Mouse (Mus musculus) liver, embryonic 12.5 days (tissue): ENCODE measurements around the gene Slc7a14. TPM values are rescaled to one million over a fixed set of nuclear protein-coding genes. Genes with fewer than 3 reads are reported as not detected.

Source experiments
- ATAC-seq: fragments of 200-750 bp; cut with Nextera tagmentation; 2 replicates; pipeline ENCODE4 v1.8.0; 2017; ENCODE audit warnings: moderate number of reproducible peaks, mild to moderate bottlenecking, moderate library complexity
- H3K27ac ChIP-seq: fragments of 300-500 bp; sonication (generic); 2 replicates; pipeline ENCODE4 v1.5.1; 2016; ENCODE audit warnings: mild to moderate bottlenecking
- H3K27me3 ChIP-seq: fragments of 300-500 bp; sonication (generic); replicated peaks from 2 replicates; pipeline ENCODE4 v1.6.1; 2016; ENCODE audit warnings: mild to moderate bottlenecking, moderate library complexity
- H3K36me3 ChIP-seq: fragments of 300-500 bp; sonication (generic); 2 replicates; pipeline ENCODE4 v1.6.1; 2016; ENCODE audit warnings: mild to moderate bottlenecking, moderate library complexity
- H3K4me1 ChIP-seq: fragments of 300-500 bp; sonication (generic); 2 replicates; pipeline ENCODE4 v1.6.1; 2016
- H3K4me2 ChIP-seq: fragments of 300-500 bp; sonication (generic); 2 replicates; pipeline ENCODE4 v1.6.1; 2016; ENCODE audit warnings: mild to moderate bottlenecking, moderate library complexity
- H3K4me3 ChIP-seq: fragments of 300-500 bp; sonication (generic); 2 replicates; pipeline ENCODE4 v1.5.1; 2016; ENCODE audit warnings: mild to moderate bottlenecking, moderate library complexity
- H3K9ac ChIP-seq: fragments of 300-500 bp; sonication (generic); 2 replicates; pipeline ENCODE4 v1.6.1; 2016; ENCODE audit warnings: mild to moderate bottlenecking, moderate library complexity
- H3K9me3 ChIP-seq: fragments of 300-500 bp; sonication (generic); replicated peaks from 2 replicates; pipeline ENCODE4 v1.6.1; 2016; ENCODE audit warnings: mild to moderate bottlenecking, moderate library complexity
- WGBS: fragments of 180-500 bp; shearing (Covaris S2); methylation state at CpG from one replicate; pipeline ENCODE4 v1.1.7; 2016; ENCODE audit not compliant: insufficient replicate concordance; 5-methylcytosine and 5-hydroxymethylcytosine counted together
- polyA plus RNA-seq: library from polyadenylated mRNA; unstranded; fragments of >200 nt; fragmentation: Nextera tagmentation; extraction: Ambion mirVana; gene quantifications from 2 replicates; pipeline ENCODE4 v1.2.1, GENCODE M21; 2016

Slc7a14 gene
- polyA plus RNA-seq, 1 experiment from 2014 or later, result 0.07 TPM

GRCm38 (mm10) chr3:31259553-31260255 lies 50.5 kb downstream of the Slc7a14 start:
- no peak for ATAC-seq
- WGBS, result 51% methylated on average over 7 of the region's 7 CpGs
- Histone ChIP-seq H3K36me3 (no peaks in the 10 kb centered on the region), H3K27me3 (no peaks in the 10 kb centered on the region), H3K9me3 (no peaks in the 10 kb centered on the region), H3K4me3 (no peak overlapping the region), H3K27ac (no peak overlapping the region), H3K4me2 (no peak overlapping the region), H3K4me1 (no peaks in the 10 kb centered on the region), H3K9ac (no peak overlapping the region)

- no peak overlapping the region for H3K27ac ChIP-seq
- H3K9me3 ChIP-seq, result no peaks in the 10 kb centered on the region
- ATAC-seq, result no peak
- H3K4me2 ChIP-seq, result no peak overlapping the region
- H3K4me1 ChIP-seq, result no peaks in the 10 kb centered on the region
- no peaks in the 10 kb centered on the region for H3K27me3 ChIP-seq
- H3K9ac ChIP-seq, result no peak overlapping the region
- WGBS, result 58% methylated on average over 7 of the region's 7 CpGs
- H3K4me3 ChIP-seq, result no peak overlapping the region
- no peaks in the 10 kb centered on the region for H3K36me3 ChIP-seq
These were observed 55.8 kb downstream of the Slc7a14 start for GRCm38 (mm10) chr3:31254427-31254826.

- no peak overlapping the region for H3K27ac ChIP-seq
- ATAC-seq, result no peak
- no peak overlapping the region for H3K4me3 ChIP-seq
- no peak overlapping the region for H3K4me2 ChIP-seq
- H3K4me1 ChIP-seq, result no peaks in the 10 kb centered on the region
- H3K36me3 ChIP-seq, result no peaks in the 10 kb centered on the region
- WGBS, result 64% methylated on average over 9 of the region's 9 CpGs
- H3K27me3 ChIP-seq, result no peaks in the 10 kb centered on the region
- no peaks in the 10 kb centered on the region for H3K9me3 ChIP-seq
- H3K9ac ChIP-seq, result no peak overlapping the region
These were observed 56.3 kb downstream of the Slc7a14 start for GRCm38 (mm10) chr3:31253862-31254261.

- Histone ChIP-seq H3K9ac (no peak overlapping the region), H3K4me2 (no peak overlapping the region), H3K4me1 (no peaks in the 10 kb centered on the region), H3K27ac (no peak overlapping the region), H3K36me3 (no peaks in the 10 kb centered on the region), H3K9me3 (no peaks in the 10 kb centered on the region), H3K4me3 (no peak overlapping the region), H3K27me3 (no peaks in the 10 kb centered on the region)
- 54% methylated on average over 3 of the region's 3 CpGs for WGBS
- ATAC-seq, result no peak
These were observed 57.6 kb downstream of the Slc7a14 start for GRCm38 (mm10) chr3:31252566-31252965.

- Histone ChIP-seq H3K9me3 (no peaks in the 10 kb centered on the region), H3K27me3 (no peaks in the 10 kb centered on the region), H3K4me1 (no peaks in the 10 kb centered on the region), H3K36me3 (no peaks in the 10 kb centered on the region), H3K9ac (no peak overlapping the region), H3K4me3 (no peak overlapping the region), H3K27ac (no peak overlapping the region), H3K4me2 (no peak overlapping the region)
- ATAC-seq, result no peak
- 29% methylated on average over 1 of the region's 1 CpGs for WGBS
These were observed 66.7 kb downstream of the Slc7a14 start for GRCm38 (mm10) chr3:31243478-31243877.

- H3K36me3 ChIP-seq, result no peaks in the 10 kb centered on the region
- H3K9ac ChIP-seq, result no peak overlapping the region
- H3K4me3 ChIP-seq, result no peak overlapping the region
- ATAC-seq, result no peak
- 74% methylated on average over 8 of the region's 8 CpGs for WGBS
- no peaks in the 10 kb centered on the region for H3K9me3 ChIP-seq
- H3K4me2 ChIP-seq, result no peak overlapping the region
- no peak overlapping the region for H3K27ac ChIP-seq
- no peaks in the 10 kb centered on the region for H3K27me3 ChIP-seq
- no peaks in the 10 kb centered on the region for H3K4me1 ChIP-seq
These were observed 69.3 kb downstream of the Slc7a14 start for GRCm38 (mm10) chr3:31240840-31241239.

- Histone ChIP-seq H3K27ac (no peak overlapping the region), H3K4me1 (no peaks in the 10 kb centered on the region), H3K4me2 (no peak overlapping the region), H3K4me3 (no peak overlapping the region), H3K9me3 (no peaks in the 10 kb centered on the region), H3K36me3 (no peaks in the 10 kb centered on the region), H3K9ac (no peak overlapping the region), H3K27me3 (no peaks in the 10 kb centered on the region)
- WGBS, result 77% methylated on average over 3 of the region's 3 CpGs
- no peak for ATAC-seq
These were observed 70.5 kb downstream of the Slc7a14 start for GRCm38 (mm10) chr3:31239645-31240044.

- no peaks in the 10 kb centered on the region for H3K27me3 ChIP-seq
- H3K4me2 ChIP-seq, result no peak overlapping the region
- H3K4me3 ChIP-seq, result no peak overlapping the region
- H3K27ac ChIP-seq, result no peak overlapping the region
- 32% methylated on average over 3 of the region's 3 CpGs for WGBS
- H3K9me3 ChIP-seq, result no peaks in the 10 kb centered on the region
- no peak for ATAC-seq
- H3K4me1 ChIP-seq, result no peaks in the 10 kb centered on the region
- no peak overlapping the region for H3K9ac ChIP-seq
- no peaks in the 10 kb centered on the region for H3K36me3 ChIP-seq
These were observed 72.2 kb downstream of the Slc7a14 start for GRCm38 (mm10) chr3:31237936-31238335.

GRCm38 (mm10) chr3:31236146-31236545 lies 74.0 kb downstream of the Slc7a14 start:
- no peak overlapping the region for H3K4me2 ChIP-seq
- H3K4me3 ChIP-seq, result no peak overlapping the region
- no peak overlapping the region for H3K9ac ChIP-seq
- 67% methylated on average over 3 of the region's 3 CpGs for WGBS
- no peaks in the 10 kb centered on the region for H3K4me1 ChIP-seq
- H3K9me3 ChIP-seq, result no peaks in the 10 kb centered on the region
- no peaks in the 10 kb centered on the region for H3K27me3 ChIP-seq
- H3K27ac ChIP-seq, result no peak overlapping the region
- H3K36me3 ChIP-seq, result no peaks in the 10 kb centered on the region
- ATAC-seq, result no peak

GRCm38 (mm10) chr3:31234356-31234755 lies 75.8 kb downstream of the Slc7a14 start:
- Histone ChIP-seq H3K27ac (no peak overlapping the region), H3K9me3 (no peaks in the 10 kb centered on the region), H3K36me3 (no peaks in the 10 kb centered on the region), H3K4me3 (no peak overlapping the region), H3K9ac (no peak overlapping the region), H3K27me3 (no peaks in the 10 kb centered on the region), H3K4me1 (no peaks in the 10 kb centered on the region), H3K4me2 (no peak overlapping the region)
- ATAC-seq, result no peak
- 65% methylated on average over 7 of the region's 7 CpGs for WGBS

GRCm38 (mm10) chr3:31233746-31234312 lies 76.3 kb downstream of the Slc7a14 start:
- Histone ChIP-seq H3K27ac (no peak overlapping the region), H3K4me1 (no peaks in the 10 kb centered on the region), H3K4me3 (no peak overlapping the region), H3K36me3 (no peaks in the 10 kb centered on the region), H3K4me2 (no peak overlapping the region), H3K9ac (no peak overlapping the region), H3K27me3 (no peaks in the 10 kb centered on the region), H3K9me3 (no peaks in the 10 kb centered on the region)
- no peak for ATAC-seq
- 46% methylated on average over 2 of the region's 2 CpGs for WGBS

- ATAC-seq, result no peak
- WGBS, result 84% methylated on average over 5 of the region's 5 CpGs
- H3K4me3 ChIP-seq, result no peak overlapping the region
- no peaks in the 10 kb centered on the region for H3K4me1 ChIP-seq
- H3K36me3 ChIP-seq, result no peaks in the 10 kb centered on the region
- H3K4me2 ChIP-seq, result no peak overlapping the region
- no peak overlapping the region for H3K27ac ChIP-seq
- H3K27me3 ChIP-seq, result no peaks in the 10 kb centered on the region
- no peaks in the 10 kb centered on the region for H3K9me3 ChIP-seq
- H3K9ac ChIP-seq, result no peak overlapping the region
These were observed 80.9 kb downstream of the Slc7a14 start for GRCm38 (mm10) chr3:31229281-31229680.

GRCm38 (mm10) chr3:31228487-31228886 lies 81.7 kb downstream of the Slc7a14 start:
- Histone ChIP-seq H3K4me3 (no peak overlapping the region), H3K36me3 (no peaks in the 10 kb centered on the region), H3K9ac (no peak overlapping the region), H3K4me2 (no peak overlapping the region), H3K9me3 (no peaks in the 10 kb centered on the region), H3K4me1 (no peaks in the 10 kb centered on the region), H3K27me3 (no peaks in the 10 kb centered on the region), H3K27ac (no peak overlapping the region)
- ATAC-seq, result no peak
- 62% methylated on average over 2 of the region's 2 CpGs for WGBS
